Mouse (Mus musculus) cerebellum, adult 2 months (tissue): ENCODE data around the gene Agap1. TPM values are rescaled to one million over a fixed set of nuclear protein-coding genes. Genes with fewer than 3 reads are reported as not detected.

Experiments used
- DNase-seq, 2 experiments: peaks; one replicate each; pipeline ENCODE4 v3.0.0; 2021
- H3K27ac ChIP-seq: fragments of 200-500 bp; 2 replicates; pipeline ENCODE4 v1.5.1; 2012; ENCODE audit warnings: low read length, control low read depth, inconsistent platforms; ENCODE audit not compliant: insufficient read depth
- H3K27me3 ChIP-seq: fragments of 200-500 bp; 2 replicates; pipeline ENCODE4 v1.6.1; 2012; ENCODE audit warnings: inconsistent platforms, mild to moderate bottlenecking, low read length, moderate library complexity; ENCODE audit not compliant: control insufficient read depth, insufficient read depth
- H3K4me1 ChIP-seq: fragments of 200-500 bp; 2 replicates; pipeline ENCODE4 v1.6.1; 2011; ENCODE audit warnings: low read length; ENCODE audit not compliant: control insufficient read depth, insufficient read depth
- H3K4me3 ChIP-seq: fragments of 200-500 bp; replicated peaks from 2 replicates; pipeline ENCODE3; 2011; ENCODE audit warnings: mild to moderate bottlenecking, low read depth, low read length, control low read depth; ENCODE audit not compliant: insufficient read depth
- CTCF ChIP-seq: fragments of 200-500 bp; IDR thresholded peaks from 2 replicates; pipeline ENCODE4 v1.5.1; 2011; ENCODE audit warnings: low read depth, mild to moderate bottlenecking, control low read depth, low read length, moderate library complexity, borderline replicate concordance; ENCODE audit not compliant: insufficient read depth
- POLR2A ChIP-seq: fragments of 200-500 bp; IDR thresholded peaks from 2 replicates; pipeline ENCODE4 v1.6.1; 2011; ENCODE audit warnings: low read length, control low read depth, borderline replicate concordance; ENCODE audit not compliant: insufficient read depth
- WGBS: fragments of 180-500 bp; shearing (Covaris S2); methylation state at CpG from one replicate; pipeline ENCODE4 v1.1.7; 2018; 5-methylcytosine and 5-hydroxymethylcytosine counted together
- polyA plus RNA-seq: library from polyadenylated mRNA; depleted of rRNA; stranded (reverse); fragments of >200 nt; gene quantifications from 2 replicates; pipeline ENCODE4 v1.2.3, GENCODE M21; 2012

Agap1 gene
- polyA plus RNA-seq, 1 experiment, result 82.9 TPM

DNA sequence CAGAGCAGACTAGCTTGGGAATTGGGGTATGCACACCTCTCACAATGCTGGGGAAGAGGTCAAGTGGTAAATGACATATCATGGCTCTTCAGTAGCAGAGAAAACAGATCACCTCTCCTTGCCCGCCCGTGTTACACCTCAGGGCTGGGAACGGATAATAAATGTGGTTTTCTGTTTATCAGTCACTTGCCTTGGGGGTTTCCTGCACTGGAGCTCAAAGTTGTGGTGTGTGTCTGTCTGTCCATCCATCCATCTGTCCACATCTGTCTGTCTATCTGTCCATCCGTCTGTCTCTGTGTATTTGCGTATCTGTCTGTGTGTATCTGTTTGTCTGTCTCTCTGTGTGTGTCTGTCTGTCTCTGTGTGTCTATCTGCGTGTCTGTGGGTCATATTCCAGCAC is 88.7 kb downstream of the Agap1 start:
- no peak for TF ChIP-seq POLR2A
- no peak for TF ChIP-seq CTCF
- WGBS, result 87% methylated on average over 6 of the region's 6 CpGs
- no peak overlapping the region for H3K27ac ChIP-seq
- no peak for DNase-seq
- no peaks in the 10 kb centered on the region for H3K27me3 ChIP-seq
- peaks cover 59% of the 10 kb centered on the region for H3K4me1 ChIP-seq
- H3K4me3 ChIP-seq, result no peak overlapping the region

DNA sequence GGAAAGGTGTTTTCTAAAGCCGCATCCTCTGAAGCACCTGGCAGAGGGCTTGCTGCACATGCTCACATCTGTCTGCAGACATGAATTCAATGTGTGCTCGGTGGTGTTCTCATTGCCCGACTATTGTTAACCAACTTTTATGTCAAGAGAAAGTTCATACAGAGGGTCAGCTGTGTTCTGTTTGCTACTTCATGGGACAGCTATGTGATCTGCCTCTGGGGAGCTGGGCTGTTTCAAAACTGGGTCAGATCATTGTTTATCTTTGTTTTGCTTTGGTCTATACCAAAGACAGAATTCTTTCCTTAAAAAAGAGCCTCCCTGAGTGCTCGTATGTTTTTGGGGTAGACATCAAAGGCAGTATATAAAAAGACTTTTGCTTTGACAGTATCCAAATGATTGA is 89.5 kb downstream of the Agap1 start:
- no peak for TF ChIP-seq CTCF
- TF ChIP-seq POLR2A, result no peak
- WGBS, result 95% methylated on average over 4 of the region's 4 CpGs
- no peak overlapping the region for H3K27ac ChIP-seq

DNA sequence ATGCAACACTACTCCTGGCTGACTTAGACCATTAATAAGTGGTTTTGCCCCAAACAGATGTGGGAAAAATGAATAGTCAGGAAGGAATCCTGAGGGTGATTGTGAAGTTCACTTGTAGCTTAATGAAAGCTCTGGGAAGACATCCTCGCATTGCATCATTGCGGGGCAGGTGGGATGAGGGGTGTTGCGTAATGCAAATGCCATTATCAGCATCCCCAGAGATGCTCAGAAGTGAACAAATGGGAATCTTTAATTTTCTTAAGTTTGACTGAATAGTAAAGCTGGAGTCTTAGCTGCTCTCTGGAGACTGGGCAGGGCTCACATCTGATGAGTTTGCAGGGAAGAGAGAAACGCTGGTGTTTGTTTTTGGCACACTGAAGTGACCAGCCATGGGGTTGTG is 90.5 kb downstream of the Agap1 start:
- WGBS, result 76% methylated on average over 4 of the region's 4 CpGs
- no peak for TF ChIP-seq POLR2A
- Histone ChIP-seq H3K4me3 (no peak overlapping the region), H3K4me1 (peaks cover 56% of the 10 kb centered on the region), H3K27ac (no peak overlapping the region), H3K27me3 (no peaks in the 10 kb centered on the region)
- DNase-seq, result no peak

More for the DNA sequence above, 89.5 kb downstream of the Agap1 start:
- Histone ChIP-seq H3K4me3 (no peak overlapping the region), H3K4me1 (peaks cover 57% of the 10 kb centered on the region), H3K27me3 (no peaks in the 10 kb centered on the region)
- no peak for DNase-seq

- DNase-seq, result peak in 1 of 2 experiments; percentile 39
- TF ChIP-seq POLR2A (no peak), CTCF (no peak)
- no peak overlapping the region for H3K27ac ChIP-seq
- peaks cover 39% of the 10 kb centered on the region for H3K4me1 ChIP-seq
- H3K4me3 ChIP-seq, result no peak overlapping the region
- H3K27me3 ChIP-seq, result no peaks in the 10 kb centered on the region
- 47% methylated on average over 18 of the region's 18 CpGs for WGBS
These were observed 93.2 kb downstream of the Agap1 start for GRCm38 (mm10) chr1:89547525-89548504.

DNA sequence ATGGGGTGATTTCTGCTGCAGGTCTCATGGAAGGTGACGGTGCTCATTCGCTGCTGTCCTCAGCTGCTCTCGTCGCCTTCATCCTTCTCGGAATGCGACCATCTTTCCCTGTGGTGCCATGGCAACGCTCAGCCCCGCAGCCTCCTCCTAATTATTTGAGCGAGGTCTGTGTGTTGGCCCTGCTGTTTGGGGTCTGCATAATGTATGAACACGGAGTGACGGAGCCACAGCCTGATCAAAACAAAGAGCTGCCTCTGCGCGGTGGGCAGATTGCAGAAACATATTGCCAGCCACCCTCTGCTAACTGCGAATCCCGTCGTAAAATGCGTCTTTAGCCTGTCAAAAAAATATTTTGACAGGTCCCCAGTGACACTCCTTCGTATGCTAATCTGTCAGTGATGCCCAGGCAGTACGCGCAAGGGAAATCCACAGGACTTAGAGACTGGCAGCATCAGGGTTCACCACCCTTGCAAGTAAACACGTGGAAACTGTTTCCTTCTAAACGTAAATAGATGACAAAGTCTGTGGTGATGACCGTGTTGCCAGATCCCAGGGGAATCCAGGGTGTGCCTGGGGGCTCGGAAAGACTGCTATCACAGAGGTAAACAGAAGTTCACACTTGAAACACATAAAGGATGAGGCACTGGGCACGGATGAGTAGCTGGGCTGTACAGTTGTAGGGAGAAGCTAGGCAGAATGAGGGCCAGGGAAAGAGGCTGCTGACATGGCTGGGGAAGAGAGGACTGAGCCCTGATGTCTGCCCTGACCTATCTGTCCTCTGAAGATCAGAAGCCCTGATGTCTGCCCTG is 95.7 kb downstream of the Agap1 start:
- no peak for DNase-seq
- no peaks in the 10 kb centered on the region for H3K27me3 ChIP-seq
- WGBS, result 37% methylated on average over 25 of the region's 25 CpGs
- H3K27ac ChIP-seq, result no peak overlapping the region
- H3K4me1 ChIP-seq, result peaks cover 41% of the 10 kb centered on the region
- H3K4me3 ChIP-seq, result no peak overlapping the region
- TF ChIP-seq CTCF (no peak), POLR2A (no peak)

GRCm38 (mm10) chr1:89552470-89552869 is 97.9 kb downstream of the Agap1 start:
- Histone ChIP-seq H3K27ac (no peak overlapping the region), H3K4me1 (peaks cover 50% of the 10 kb centered on the region), H3K27me3 (no peaks in the 10 kb centered on the region), H3K4me3 (no peak overlapping the region)
- no peak for DNase-seq
- 88% methylated on average over 1 of the region's 1 CpGs for WGBS
- TF ChIP-seq POLR2A (no peak), CTCF (no peak)

DNA sequence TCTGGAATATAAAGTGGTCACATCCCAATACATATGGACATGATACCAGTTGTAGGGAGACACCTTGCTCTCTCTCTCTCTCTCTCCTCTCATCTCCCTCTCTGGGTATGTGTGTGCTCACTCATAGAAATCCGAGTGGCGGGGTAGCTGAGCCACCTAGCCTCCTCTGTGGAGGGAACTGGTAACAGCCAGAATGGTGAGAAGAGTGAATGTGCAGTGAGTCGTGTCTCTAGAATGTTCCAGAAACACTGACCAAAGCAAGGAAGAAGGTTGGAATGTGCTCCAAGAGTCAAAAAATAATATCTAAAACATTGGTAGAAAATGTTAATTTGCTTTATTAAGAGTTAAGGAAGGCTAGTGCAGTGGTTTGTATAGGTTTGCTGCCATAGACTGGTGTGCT is 99.2 kb downstream of the Agap1 start:
- no peak overlapping the region for H3K4me3 ChIP-seq
- DNase-seq, result no peak
- H3K4me1 ChIP-seq, result peaks cover 52% of the 10 kb centered on the region
- no peak overlapping the region for H3K27ac ChIP-seq
- TF ChIP-seq POLR2A (no peak), CTCF (no peak)
- 92% methylated on average over 3 of the region's 3 CpGs for WGBS
- no peaks in the 10 kb centered on the region for H3K27me3 ChIP-seq
